ENCODE assay signal across 14 mouse cellular contexts in genomic region chr16:76413581-76413980, GRCm38 (mm10).
"Had no signal": no experiment of that assay in that cellular context is flagged by ENCODE, and none has a peak within 500 bp of the region (broad histone marks: within the 10 kb centered on the region; RNA-seq: fewer than 3 reads in every experiment).

No protein-coding gene starts in this region.

- H3K27me3 ChIP-seq: megakaryocyte, embryonic 14.5 days; midbrain, embryonic 13.5 days; midbrain, embryonic 15.5 days; neural tube, embryonic 12.5 days; stomach, embryonic 15.5 days had no signal

- H3K4me1 ChIP-seq: midbrain, embryonic 13.5 days; midbrain, embryonic 15.5 days; neural tube, embryonic 12.5 days; stomach, embryonic 15.5 days had no signal

- DNase-seq: lung, embryonic 14.5 days; lung, postnatal 14 days; lung, postnatal 36 days; right cerebral cortex, postnatal 14 days; thymus, adult 2 months; thymus, postnatal 25 days; thymus, postnatal 4 days had no signal

- H3K36me3 ChIP-seq: midbrain, embryonic 13.5 days; midbrain, embryonic 15.5 days; neural tube, embryonic 12.5 days; stomach, embryonic 15.5 days had no signal

- H3K4me3 ChIP-seq: megakaryocyte, embryonic 14.5 days; midbrain, embryonic 13.5 days; midbrain, embryonic 15.5 days; neural tube, embryonic 12.5 days; stomach, embryonic 15.5 days had no signal

- H3K27ac ChIP-seq: macrophage; midbrain, embryonic 13.5 days; midbrain, embryonic 15.5 days; neural tube, embryonic 12.5 days; stomach, embryonic 15.5 days; stomach, postnatal 0 days had no signal
